Mouse (Mus musculus): ENCODE measurements around the gene Brap. TPM values are rescaled to one million over a fixed set of nuclear protein-coding genes. Genes with fewer than 3 reads are reported as not detected.

The Brap gene
- total RNA-seq, 2 experiments from 2014 or later = 24.7 to 35.5 TPM

DNA sequence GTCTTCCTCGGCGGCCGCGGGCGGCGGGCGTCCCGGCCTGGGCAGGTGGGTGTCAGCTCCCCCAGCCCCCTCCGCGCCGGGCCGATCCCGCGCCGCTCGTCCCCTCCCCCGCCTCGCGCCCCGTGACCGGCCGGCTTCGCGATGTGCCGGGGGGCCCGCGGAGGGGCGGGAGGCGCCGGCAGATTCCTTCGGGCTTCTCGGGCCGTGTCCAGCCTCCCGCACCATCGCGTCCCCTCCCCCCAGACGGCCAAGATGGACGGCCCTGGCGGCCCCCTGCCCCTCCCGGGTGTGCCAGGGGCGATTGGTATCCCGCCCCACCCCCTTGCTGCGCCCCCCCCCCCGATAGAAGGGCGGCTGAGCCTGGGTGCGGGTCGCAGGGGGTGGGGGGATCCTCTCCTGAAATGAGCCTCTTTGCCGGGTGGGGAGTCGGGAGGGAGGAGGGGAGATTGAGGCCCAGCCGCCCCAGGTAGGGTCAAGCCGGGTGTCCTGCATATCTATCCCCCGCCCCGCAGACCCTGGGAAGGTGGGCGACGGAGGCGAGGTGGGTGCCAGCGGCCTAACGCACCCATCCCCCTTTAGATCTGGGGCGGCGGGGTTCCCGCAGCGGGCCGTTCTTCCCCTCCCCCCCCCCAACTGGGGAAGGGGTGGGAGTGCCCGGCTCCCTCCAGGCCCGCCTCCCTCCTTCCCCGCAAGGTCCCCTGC is 52.0 kb downstream of the Brap start:
- no peak for ATAC-seq (replicated peaks; ENCODE audit: low FRiP score, poor library complexity, severe bottlenecking)

DNA sequence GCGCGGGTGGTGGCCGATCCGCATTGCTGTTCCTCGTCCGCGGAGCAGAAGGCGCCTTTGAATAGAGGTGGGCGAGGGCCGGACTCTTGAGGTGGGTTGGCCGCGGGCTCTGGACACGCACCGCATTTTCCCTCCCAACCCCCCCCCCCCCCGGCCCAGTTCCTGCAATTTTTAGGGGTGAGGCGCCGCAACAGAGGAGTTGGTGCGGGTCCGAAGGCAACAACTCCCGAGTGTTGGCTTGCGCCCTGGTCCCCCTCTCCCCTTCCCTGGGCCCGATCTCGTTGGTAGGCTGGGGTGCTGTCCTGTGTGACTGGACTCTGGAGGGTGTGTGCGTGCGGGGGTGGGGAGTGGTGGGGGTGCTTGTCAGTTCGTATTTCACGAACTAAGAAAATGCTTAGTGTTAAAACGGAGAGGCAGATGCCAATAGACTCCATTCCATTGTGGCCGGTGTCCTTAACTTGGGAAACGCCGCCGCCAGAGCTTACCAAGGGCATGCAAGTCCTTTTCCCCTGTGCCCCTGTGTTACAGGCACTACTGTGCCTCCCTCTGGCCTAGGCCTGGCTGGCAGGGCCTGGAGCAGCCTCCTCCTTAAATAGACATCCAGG is 52.7 kb downstream of the Brap start:
- ATAC-seq (replicated peaks; ENCODE audit: low FRiP score, poor library complexity, severe bottlenecking) = no peak

DNA sequence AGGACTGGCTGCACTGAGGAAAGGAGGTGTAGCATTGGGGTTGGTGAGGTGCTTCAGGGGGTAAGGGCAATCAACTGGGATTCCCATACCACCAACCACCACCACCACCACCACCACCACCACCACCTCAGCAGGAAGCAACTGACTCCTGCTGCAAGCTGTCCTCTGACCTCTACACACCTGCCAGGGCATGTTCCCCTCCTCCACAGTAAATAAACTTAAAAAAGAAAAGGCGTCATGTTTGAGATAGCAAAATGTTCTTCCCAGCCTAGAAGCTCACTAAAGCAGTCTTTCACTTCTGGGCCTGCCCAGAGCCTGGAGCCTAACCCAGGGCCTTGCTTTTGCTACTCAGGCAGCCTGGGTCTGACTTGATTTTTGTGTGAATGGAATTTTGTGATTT is 54.0 kb downstream of the Brap start:
- no peak for ATAC-seq (replicated peaks; ENCODE audit: low FRiP score, poor library complexity, severe bottlenecking)

DNA sequence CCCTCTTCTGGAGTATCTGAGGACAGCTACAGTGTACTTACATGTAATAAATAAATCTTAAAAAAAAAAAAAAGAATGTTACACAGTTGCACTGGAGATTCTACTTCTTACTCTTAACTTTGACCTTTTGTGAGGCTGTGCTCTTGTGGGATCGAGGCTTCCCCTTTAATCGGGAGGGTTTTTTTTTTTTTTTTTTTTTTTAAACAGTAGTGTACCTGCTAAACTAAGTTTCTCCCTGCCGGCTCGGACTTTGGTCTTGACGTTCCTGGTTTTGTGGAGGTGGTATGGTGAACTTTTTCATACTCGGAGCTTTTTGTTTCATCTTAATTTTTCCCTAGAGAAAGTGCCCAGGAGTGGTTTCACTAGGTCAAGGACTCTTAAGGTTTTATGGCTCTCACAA is 54.6 kb downstream of the Brap start:
- ATAC-seq (replicated peaks; ENCODE audit: low FRiP score, poor library complexity, severe bottlenecking) = no peak

DNA sequence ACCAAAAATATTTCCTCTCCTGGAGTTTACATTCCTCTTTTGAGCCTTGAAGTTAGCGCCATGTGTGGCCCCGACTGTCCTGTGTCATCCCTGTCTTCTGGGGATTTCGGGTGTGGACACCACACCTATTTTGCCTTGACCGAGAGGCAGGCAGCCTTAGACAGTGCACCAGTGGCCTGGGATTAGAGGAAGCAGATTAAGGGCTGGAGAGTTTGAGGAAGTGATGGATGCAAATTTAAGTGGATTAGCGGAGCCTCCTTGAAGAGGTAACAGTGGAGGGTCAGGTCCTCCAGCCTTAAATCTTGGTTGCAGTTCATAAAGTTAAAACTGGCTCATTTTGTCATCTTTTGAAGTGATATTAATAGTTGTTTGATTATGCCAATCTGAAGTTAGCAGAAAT is 58.1 kb downstream of the Brap start:
- ATAC-seq (replicated peaks; ENCODE audit: low FRiP score, poor library complexity, severe bottlenecking) = no peak

DNA sequence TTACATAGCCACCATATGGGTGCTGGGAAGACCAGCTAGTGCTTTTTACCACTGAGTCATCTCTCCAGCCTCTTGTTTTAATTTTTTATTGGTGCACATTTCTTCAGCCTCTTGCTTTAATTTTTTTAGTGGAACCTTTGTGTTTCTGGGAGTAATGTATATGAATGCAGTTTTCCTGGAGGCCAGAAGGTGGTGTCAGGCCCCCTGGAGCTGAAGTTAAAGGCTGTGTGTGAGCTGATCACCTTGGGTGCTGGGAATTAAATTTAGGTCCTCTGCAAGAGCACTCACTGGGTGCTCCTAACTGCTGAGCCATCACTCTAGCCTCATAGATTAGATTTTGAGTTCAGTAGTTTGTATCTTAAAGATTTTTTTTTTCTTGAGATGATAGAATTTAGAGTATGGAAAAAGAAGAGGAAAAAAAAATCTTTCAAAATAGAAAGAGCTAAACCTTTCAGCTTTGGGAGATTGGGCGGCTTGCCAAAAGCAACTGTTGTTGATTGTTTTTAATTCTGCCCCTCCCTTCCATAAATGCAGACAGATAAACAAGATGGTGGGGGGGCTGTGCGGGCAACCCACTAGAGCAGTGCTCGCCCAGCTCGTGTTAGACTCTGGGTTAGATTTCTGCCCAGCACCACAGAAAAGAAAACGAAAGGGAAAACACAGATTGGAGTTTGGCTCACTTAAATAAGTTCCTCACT is 60.7 kb downstream of the Brap start:
- ATAC-seq (replicated peaks; ENCODE audit: low FRiP score, poor library complexity, severe bottlenecking) = peak; percentile 54; the same call in 1 of the 2 replicates

DNA sequence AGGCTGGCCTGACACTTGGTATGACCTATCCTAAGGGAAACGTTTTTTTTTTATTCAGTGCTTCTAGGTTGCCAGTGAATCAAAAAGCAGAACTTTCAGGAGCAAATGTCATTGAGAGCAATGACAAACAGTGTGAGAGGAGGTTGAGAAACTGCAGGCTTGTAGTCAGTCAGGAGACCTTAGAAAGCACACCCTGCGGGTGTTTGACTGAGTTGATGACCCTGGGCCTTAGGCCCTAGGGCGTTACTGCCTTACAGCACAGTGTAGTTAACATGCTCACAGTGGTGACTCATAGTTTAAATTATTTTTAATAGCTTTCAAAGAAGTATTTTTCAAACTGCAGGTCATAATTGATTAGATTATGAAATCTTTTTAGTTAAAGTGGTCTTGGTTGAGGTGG is 61.5 kb downstream of the Brap start:
- no peak for ATAC-seq (replicated peaks; ENCODE audit: low FRiP score, poor library complexity, severe bottlenecking)

DNA sequence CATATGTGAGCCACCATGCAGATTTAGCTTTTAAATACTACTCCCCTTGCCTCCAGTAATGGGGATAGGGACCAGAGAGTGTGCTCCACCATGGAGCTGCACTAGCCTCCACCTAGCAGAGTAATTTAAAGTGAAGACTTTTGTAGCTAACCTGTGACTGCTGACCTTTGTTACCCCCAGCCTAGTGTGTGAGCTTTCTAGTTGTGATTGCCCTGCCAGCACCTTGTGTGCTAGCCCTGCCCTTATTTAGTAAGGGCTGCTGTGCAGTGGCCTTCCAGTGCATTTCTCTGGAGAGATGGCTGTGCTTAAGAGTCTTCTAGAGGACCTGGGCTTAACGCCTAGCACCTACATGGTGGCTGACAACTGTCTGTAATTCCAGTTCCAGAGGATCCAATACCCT is 64.3 kb downstream of the Brap start:
- ATAC-seq (replicated peaks; ENCODE audit: low FRiP score, poor library complexity, severe bottlenecking) = no peak

DNA sequence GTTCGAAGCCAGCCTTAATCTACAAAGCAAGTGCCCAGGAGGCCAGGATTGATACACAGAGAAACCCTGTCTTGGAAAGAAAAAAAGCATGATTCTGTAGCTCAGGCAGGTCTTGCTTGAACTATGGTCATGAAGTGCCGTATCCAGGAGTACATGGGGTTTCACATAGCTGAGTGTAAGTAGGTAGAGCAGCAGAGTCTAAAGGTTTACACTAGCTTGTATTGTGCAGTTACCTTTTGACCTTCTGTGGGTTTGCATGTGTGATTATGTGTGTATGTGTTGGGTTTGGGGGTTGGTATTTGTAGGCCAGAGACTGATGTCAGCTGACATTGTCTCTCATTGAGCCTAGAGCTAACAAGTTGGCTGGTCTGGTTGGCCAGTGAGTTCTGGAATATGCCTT is 69.7 kb downstream of the Brap start:
- ATAC-seq (replicated peaks; ENCODE audit: low FRiP score, poor library complexity, severe bottlenecking) = no peak

DNA sequence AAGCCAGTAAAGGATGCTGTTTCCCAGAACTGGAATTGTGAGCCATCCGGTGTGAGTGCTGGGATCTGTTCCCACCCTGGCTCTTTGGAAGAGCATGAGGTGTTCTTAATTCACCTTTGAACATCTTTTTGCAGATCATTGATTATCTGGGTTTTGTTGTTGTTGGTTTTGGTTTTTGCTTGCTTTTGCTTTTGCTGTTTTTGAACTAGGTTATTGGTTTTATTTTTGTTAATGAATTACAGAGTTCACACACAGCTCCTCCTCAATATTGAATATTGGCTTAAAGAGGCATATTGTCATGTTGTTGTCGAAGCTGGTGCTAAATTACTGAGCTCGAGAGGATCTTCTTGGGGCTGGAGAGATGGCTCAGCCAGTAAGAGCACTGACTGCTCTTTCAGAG is 76.3 kb downstream of the Brap start:
- no peak for ATAC-seq (replicated peaks; ENCODE audit: low FRiP score, poor library complexity, severe bottlenecking)

Other genes with a start within 250 kb of the Brap start
- not detected in 2 replicates for gene Tmem116, start 208.7 kb upstream of the Brap start, total RNA-seq (2015; ENCODE audit: low replicate concordance)
- 0.26 TPM in 1 of 2 replicates, not detected in the other for gene Tmem116, start 208.7 kb upstream of the Brap start, total RNA-seq (2017; ENCODE audit: low replicate concordance)
- gene Erp29, start 208.1 kb upstream of the Brap start, total RNA-seq (2015; ENCODE audit: low replicate concordance) = 37.1 and 50.3 TPM in 2 replicates
- gene Erp29, start 208.1 kb upstream of the Brap start, total RNA-seq (2017; ENCODE audit: low replicate concordance) = 118 and 141 TPM in 2 replicates
- not detected in 2 replicates for gene Adam1b, start 157.1 kb upstream of the Brap start, total RNA-seq (2015; ENCODE audit: low replicate concordance)
- gene Adam1b, start 157.1 kb upstream of the Brap start, total RNA-seq (2017; ENCODE audit: low replicate concordance) = not detected in 2 replicates
- 2.9 and 3.2 TPM in 2 replicates for gene Adam1a, start 115.1 kb upstream of the Brap start, total RNA-seq (2015; ENCODE audit: low replicate concordance)
- gene Adam1a, start 115.1 kb upstream of the Brap start, total RNA-seq (2017; ENCODE audit: low replicate concordance) = 2.2 and 3.7 TPM in 2 replicates
- gene Gm42878, start 115.1 kb upstream of the Brap start, total RNA-seq (2015; ENCODE audit: low replicate concordance) = not detected in 2 replicates
- 0.08 TPM in 1 of 2 replicates, not detected in the other for gene Gm42878, start 115.1 kb upstream of the Brap start, total RNA-seq (2017; ENCODE audit: low replicate concordance)
- gene Mapkapk5, start 114.7 kb upstream of the Brap start, total RNA-seq (2015; ENCODE audit: low replicate concordance) = 117 and 163 TPM in 2 replicates
- 88.9 and 113 TPM in 2 replicates for gene Mapkapk5, start 114.7 kb upstream of the Brap start, total RNA-seq (2017; ENCODE audit: low replicate concordance)
- 38.6 and 47.4 TPM in 2 replicates for gene Aldh2, start 66.7 kb upstream of the Brap start, total RNA-seq (2015; ENCODE audit: low replicate concordance)
- 45.1 and 49.1 TPM in 2 replicates for gene Aldh2, start 66.7 kb upstream of the Brap start, total RNA-seq (2017; ENCODE audit: low replicate concordance)
- gene Acad12, start 41.6 kb upstream of the Brap start, total RNA-seq (2015; ENCODE audit: low replicate concordance) = 0.42 and 4.0 TPM in 2 replicates
- gene Acad12, start 41.6 kb upstream of the Brap start, total RNA-seq (2017; ENCODE audit: low replicate concordance) = 0.23 and 0.26 TPM in 2 replicates
- gene Acad10, start within 50 bp of the Brap start, total RNA-seq (2015; ENCODE audit: low replicate concordance) = not detected in 2 replicates
- gene Acad10, start within 50 bp of the Brap start, total RNA-seq (2017; ENCODE audit: low replicate concordance) = 0.26 and 2.1 TPM in 2 replicates
- 171 and 190 TPM in 2 replicates for gene Atxn2, start 50.8 kb downstream of the Brap start, total RNA-seq (2015; ENCODE audit: low replicate concordance)
- gene Atxn2, start 50.8 kb downstream of the Brap start, total RNA-seq (2017; ENCODE audit: low replicate concordance) = 170 and 182 TPM in 2 replicates
- 12.2 and 14.1 TPM in 2 replicates for gene Sh2b3, start 177.1 kb downstream of the Brap start, total RNA-seq (2015; ENCODE audit: low replicate concordance)
- 4.4 and 4.6 TPM in 2 replicates for gene Sh2b3, start 177.1 kb downstream of the Brap start, total RNA-seq (2017; ENCODE audit: low replicate concordance)
- gene Pheta1, start 188.4 kb downstream of the Brap start, total RNA-seq (2015; ENCODE audit: low replicate concordance) = not detected in 2 replicates
- 0.13 TPM in 1 of 2 replicates, not detected in the other for gene Pheta1, start 188.4 kb downstream of the Brap start, total RNA-seq (2017; ENCODE audit: low replicate concordance)